Mouse (Mus musculus): ENCODE results near the gene Olfr520. TPM values are rescaled to one million over a fixed set of nuclear protein-coding genes. Genes with fewer than 3 reads are reported as not detected.

The Olfr520 gene
- polyA plus RNA-seq, 1 experiment from 2014 or later: not detected

Other genes with a start within 250 kb of the Olfr520 start
- 492 and 539 TPM in 2 replicates for gene Rps3, start 246.5 kb upstream of the Olfr520 start, polyA plus RNA-seq (2015; fragmentation: Nextera tagmentation; extraction: Ambion mirVana)
- 6.8 and 8.4 TPM in 2 replicates for gene Arrb1, start 194.8 kb upstream of the Olfr520 start, polyA plus RNA-seq (2015; fragmentation: Nextera tagmentation; extraction: Ambion mirVana)
- gene Tpbgl, start 103.2 kb upstream of the Olfr520 start, polyA plus RNA-seq (2015; fragmentation: Nextera tagmentation; extraction: Ambion mirVana): 0.78 and 1.7 TPM in 2 replicates
- gene Slco2b1, start 18.9 kb upstream of the Olfr520 start, polyA plus RNA-seq (2015; fragmentation: Nextera tagmentation; extraction: Ambion mirVana): 1.6 TPM in 2 replicates
- not detected in 2 replicates for gene Olfr521, start 33.2 kb downstream of the Olfr520 start, polyA plus RNA-seq (2015; fragmentation: Nextera tagmentation; extraction: Ambion mirVana)
- 3.1 and 3.9 TPM in 2 replicates for gene Neu3, start 98.1 kb downstream of the Olfr520 start, polyA plus RNA-seq (2015; fragmentation: Nextera tagmentation; extraction: Ambion mirVana)
- 0.15 and 0.18 TPM in 2 replicates for gene Xrra1, start 128.8 kb downstream of the Olfr520 start, polyA plus RNA-seq (2015; fragmentation: Nextera tagmentation; extraction: Ambion mirVana)
- gene Spcs2, start 133.2 kb downstream of the Olfr520 start, polyA plus RNA-seq (2015; fragmentation: Nextera tagmentation; extraction: Ambion mirVana): 187 and 211 TPM in 2 replicates